Mouse (Mus musculus) monocyte, adult 5-6 weeks (primary cell): ENCODE data around the gene Cpox. TPM values are rescaled to one million over a fixed set of nuclear protein-coding genes. Genes with fewer than 3 reads are reported as not detected.

Experiments
- ATAC-seq: fragments of 153-309, 156-312 bp; replicated peaks from 2 replicates; pipeline ENCODE4 v1.8.0; 2017; ENCODE audit warnings: mild to moderate bottlenecking; ENCODE audit not compliant: low TSS enrichment, insufficient number of reproducible peaks, severe bottlenecking, poor library complexity, low FRiP score
- total RNA-seq: library from RNA; stranded (forward); fragments of 200-1000, 200-491, 200-594 nt; gene quantifications from 3 replicates; pipeline ENCODE4 v1.2.3, GENCODE M21; 2017

Gene Cpox
- total RNA-seq, 1 experiment from 2014 or later = 10.7 TPM

DNA sequence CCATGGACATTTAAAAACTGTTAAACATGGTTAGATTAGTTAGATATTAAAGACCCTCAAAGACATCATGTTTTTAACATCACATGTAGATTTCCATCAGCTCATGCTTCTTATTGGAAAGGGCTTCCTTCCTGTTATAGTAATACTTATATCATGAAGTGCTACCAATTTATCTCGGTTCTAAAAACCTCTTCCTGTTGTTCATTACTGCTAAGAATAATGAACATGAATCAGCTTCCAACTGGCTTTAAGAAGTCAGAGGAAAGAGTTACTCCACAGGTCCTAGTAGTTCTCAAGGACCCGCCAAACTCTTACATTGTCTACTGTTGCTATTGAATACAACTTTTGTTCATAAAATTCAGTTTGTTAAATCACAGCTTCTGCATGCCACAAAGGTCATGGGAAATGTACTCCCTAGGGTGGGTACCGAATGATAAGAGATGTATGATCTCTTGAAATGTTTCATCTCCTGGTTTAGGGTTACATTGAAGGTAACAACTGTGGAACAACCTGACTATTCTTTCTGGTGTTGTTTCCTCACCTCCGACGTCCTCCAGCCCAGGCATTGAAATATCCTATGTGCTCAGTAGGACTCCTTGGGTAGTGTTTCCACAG is 19.6 kb downstream of the Cpox start:
- ATAC-seq = no peak

DNA sequence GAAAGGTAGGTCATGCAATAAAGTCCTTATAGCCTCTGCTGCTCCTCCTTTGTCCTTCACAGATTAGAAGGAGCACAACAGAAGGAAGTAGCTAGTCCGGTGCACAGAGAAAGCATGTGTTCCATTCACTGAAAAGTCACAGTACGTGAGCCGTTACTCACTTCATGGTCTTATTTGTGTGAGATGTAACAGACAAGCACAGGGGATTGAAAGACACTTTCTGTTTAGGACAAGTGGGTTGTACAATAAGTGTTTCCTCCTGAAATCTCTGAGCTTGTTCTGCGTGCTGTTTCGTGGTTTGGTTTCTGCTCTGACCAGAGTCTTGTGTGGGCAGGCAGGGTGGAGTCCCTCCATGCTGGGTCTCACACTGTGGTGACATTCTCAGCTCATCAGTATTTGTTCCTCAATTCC is 20.2 kb downstream of the Cpox start:
- ATAC-seq = peak; percentile 81

DNA sequence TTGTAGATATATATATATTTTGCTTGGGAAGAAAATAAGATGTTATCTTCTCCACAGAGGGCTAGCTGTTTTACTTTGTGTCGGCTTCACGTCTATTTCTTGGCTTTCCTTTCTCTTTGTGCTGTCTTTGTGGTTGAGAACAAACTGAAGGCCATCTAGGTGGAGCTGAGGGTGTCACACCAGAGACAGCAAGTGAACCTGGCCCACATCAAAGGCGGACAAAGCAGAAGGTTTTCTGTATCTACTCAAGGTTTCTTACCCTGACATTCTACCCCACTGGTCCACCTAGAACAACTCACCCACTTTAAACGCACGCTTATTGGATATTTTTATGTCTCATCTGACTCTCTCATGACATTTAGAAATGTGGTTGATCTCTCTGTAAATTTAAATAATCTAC is 24.0 kb downstream of the Cpox start:
- no peak for ATAC-seq

DNA sequence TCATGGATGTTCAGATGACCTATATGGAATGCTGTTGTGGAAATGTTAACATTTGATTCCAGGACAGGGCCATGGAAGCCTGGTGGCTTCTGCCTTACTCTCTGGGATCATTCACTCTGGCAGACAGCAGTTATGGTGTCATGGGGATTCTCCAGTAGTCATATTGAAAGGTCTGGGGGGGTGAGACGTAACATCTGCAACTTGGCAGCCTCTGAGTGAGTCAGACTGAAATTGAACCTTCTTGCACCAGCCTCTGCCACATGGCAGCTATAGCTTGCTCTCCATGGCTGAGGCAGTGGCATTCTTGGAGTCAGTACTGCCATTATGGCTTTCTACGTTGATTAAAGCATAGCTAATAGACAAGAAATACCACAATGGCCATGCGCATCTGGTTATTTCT is 26.7 kb downstream of the Cpox start:
- no peak for ATAC-seq

DNA sequence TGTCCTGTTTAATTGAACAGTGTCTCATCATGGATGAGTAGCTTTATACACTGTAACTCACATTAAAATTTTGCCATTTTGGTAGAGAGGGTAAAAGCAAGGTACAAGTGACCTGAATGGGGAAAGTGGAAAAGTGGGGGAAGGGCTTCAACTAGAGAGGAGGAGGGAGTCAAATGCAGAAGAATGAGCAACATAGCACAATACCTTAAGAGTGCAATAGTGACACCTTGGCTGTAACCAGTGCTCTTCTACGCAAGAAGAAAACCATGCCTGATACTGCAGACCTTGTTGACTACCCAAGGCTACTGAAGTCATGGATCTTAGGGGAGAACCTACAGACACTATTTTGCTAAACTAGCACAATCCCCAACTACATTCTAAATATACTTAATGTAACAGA is 27.2 kb downstream of the Cpox start:
- no peak for ATAC-seq

DNA sequence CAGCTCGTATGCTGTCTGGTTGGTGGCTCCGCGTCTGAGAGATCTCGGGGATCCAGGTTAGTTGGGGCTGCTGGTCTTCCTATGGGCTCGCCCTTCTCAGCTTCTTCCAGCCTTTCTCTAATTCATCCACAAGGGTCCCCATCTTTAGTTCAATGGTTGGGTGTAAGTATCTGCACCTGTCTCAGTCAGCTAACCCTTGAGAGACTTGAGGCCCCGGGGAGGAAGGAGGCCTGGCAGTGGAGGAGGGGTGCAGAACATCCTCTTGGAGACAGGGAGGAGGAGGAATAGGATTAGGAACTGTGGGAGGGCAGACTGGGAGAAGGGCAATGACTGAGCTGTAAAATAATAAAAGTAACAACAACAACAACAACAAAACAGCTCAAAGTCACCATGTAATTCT is 30.1 kb downstream of the Cpox start:
- no peak for ATAC-seq

DNA sequence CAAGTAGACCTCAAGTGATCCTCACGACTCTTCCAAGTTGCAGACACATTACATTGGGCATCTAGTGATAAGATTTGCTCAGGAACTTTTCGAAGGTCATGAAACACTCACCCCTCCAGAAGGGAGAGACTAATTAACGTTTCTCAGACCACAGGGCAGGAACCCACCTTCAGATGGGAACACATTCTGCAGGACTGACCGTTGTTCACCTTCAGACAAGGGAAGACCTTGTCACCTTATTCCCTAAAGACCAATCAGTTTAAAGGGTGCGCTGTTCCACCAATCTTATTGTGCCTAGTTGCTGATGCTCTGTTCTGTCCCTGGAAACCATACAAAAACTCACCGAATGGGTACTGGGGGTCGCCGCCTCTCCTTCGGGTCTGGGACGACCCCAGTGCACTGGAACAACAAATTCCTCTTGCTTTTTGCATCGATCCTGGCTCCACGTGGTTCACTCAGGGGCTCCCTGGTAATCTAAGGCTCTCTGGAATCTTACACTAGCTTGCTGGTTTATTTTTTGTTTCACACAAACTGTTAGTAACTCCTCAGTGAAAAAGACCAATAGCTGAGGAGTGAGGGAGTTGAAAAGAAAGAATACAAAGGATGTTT is 30.8 kb downstream of the Cpox start:
- no peak for ATAC-seq

DNA sequence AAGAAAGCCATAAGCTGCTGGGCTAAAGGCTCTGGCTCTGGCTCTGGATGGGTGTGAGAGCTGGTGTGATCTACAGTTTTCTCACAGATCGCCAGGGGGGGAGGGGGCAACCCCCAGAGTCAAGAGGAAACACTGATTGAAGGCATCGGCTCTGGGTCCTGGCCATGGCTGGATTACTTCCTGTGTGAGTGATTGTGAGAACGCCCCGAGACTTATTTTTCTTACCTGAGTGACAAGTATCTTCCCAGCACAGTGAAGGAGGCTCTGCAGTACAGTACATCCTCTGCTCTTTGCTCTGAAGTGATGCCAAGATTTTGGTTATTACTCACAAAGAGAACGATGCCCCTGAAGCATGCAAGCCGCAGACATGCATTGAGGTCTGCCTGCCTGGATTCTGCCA is 31.7 kb downstream of the Cpox start:
- no peak for ATAC-seq

DNA sequence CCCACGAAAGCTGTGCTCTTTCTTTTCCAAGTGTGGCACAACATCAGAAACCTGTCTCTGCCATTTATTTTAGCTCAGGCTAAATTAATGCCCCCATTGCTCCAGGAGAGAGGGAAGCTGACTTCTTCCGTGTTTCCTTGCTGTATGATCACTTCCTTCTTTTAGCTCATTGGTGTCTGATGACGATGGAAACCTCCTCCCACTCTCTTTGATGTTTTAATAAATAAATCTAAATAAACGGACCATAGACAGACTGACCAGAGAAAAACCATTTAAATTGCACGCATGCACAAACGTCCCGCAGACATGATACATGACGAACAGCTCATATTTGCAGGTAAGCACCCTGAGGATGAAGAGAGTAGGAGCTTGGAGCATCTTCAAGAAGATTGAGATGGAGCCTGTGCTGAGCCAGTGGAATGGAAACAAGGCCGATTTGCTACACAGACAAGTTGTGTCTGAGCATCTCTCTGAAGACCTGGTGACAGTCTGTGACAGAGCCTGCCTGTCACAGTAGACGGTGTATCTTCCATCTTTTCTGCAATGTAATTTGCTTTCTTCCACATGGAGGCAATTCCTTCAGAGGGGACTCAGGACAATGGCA is 32.3 kb downstream of the Cpox start:
- no peak; the same call in 1 of the 2 replicates for ATAC-seq

DNA sequence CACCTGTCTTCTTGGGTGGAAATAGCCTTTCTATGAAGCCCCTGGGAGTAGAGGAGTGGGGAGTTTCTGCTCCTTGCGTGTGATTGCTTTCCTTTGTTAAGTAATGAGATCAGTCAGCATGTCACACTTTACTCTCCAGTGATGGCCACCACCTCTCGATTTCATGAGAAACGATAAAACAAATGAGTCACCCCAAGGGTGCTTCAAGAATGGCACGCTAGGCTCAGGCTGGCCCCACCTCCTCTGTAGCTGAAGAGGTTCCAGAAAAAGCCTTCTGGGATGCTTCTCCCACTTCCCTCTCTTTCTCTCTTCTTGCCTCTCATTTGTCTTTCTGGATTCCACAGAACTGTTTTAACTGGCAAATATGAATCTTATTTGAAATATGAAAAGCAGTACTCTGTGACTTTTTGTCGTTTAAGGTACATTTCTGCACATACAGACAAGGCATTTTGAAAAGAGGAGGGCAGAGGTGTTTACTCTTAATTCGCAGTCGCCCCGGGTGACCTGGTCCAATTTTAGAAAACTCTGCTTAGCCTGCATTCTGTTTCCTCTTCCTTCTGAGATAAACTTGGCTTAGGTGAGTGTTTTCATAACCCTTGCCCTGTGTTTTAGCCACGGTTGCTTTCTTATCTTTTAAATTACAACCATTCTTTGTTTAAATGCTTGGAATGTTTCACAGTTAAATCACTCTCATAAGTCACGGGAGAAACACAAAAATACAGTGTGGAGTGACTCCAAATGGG is 33.5 kb downstream of the Cpox start:
- ATAC-seq = no peak

DNA sequence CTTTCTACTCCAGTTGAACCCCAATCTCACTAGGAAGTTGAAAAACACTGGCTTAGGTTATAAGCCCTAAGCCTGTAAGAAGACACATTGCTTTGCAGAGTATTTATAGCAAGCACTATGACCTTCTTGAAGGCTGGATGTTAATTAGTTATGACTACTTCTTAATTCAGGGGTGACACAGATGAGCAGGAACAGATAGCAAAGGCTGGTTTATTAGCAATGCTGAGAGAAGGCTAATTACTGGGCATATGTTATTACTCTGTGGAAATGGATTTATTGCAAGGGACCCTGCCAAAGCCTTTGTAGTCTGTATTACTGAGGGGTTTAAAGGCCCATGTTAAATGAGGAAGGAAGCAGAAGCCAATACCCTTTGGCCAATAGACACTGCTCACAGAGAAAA is 34.9 kb downstream of the Cpox start:
- no peak for ATAC-seq

DNA sequence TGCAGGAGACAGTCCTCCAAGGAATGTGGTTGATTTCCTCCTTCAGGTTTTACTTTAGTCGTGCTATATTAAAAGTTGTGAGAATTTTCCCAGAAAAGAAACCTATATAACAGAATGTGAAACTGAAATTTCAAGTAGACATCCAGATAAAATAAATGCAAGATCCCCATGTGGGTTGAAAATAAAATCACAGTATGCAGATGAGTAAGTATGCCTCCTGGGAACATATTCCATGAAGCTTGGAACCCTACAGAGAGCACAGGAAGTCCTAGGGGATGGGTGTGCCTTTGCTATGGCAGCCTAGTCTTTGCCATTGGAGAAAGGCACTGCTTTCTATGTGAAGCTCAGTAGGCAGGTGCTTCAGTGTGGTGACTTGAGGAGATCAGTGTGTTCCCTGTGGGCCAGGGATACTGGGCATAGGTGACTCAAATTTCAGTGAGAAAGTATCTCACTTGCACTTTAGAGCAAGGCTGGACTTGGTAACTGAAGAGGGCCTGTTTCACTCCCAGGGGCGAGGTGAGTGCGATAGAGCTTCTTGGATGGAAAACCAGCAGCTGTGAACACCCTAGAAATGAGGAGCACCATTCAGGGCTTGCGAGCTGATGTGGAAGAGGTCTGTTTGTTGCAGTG is 37.3 kb downstream of the Cpox start:
- ATAC-seq = no peak

DNA sequence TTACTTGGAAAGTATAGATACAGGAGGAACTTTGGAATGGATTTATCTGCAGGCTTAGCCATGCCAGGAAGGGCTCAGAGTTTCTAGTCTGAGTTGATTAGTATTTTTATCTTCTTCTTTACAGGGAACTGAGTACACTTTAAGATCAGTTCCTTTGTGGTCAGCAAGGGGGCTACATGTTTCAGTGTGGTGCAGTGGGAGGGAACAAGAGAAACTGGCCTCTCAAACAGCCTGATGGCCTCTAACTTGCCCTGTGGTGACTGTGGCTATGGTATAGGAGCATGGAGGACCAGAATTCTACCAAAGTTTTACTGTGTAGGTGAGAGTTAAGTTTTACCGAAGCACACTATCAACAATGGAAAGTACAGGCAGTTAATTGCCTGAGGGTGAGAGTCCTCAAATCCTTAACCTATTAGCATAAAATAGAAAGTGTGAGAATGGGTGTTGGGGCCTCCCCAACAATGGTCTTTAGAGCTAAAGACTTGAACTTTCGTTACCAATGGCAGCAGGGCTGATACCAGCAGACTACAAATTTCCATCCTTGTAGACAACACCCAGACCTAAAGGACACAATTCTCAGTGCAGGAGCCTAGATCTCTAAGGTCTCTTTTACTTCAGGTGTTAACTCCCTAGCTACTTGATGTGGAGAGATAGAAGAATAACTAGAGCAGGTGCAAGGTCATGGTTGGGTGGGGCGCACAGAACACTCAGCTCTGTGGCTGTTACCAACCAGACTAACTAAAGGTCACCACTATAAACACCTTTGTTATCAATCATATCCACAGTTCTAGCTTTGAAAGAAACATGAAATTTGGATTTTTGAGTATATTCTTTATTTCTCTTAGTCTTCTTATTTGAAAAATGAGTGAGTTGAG is 38.7 kb downstream of the Cpox start:
- no peak for ATAC-seq

DNA sequence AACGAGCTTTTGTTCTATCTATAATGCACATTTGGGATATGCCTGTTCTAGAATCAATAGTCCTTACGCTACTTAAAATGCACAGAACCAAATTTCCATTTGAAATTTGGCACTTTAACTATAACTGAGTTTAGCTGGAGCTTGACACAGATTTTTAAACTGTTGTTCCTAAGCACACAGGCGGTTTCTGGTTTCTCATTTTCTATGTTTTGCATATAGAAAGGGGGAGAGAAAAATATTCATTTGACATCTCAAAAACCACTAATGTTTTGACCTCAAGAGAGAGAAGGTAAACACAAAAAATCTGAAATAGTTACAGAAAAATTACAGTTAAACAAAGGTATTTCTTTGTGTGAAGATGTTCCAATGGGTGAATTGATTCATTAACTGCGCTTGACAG is 39.4 kb downstream of the Cpox start:
- no peak for ATAC-seq

DNA sequence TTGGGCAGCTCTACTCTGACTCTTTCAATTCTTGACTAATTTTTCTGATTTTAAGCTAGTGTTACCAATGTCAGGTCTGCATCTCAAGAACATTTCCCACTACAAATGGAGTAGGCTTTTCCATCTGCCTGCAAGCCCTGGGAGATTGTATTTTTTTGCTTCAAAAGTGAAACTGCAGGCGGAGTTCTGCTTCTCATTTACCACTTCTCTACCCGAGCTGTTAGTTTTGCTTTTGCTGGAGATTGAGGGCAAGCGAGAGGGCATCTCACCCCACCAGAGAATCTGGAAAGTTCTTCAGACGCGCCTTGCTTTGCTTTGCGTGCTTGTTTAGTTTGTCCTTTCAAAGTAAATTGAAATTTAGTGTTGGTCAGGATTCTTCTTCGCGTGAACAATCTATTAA is 42.1 kb downstream of the Cpox start:
- peak; percentile 66; the same call in 1 of the 2 replicates for ATAC-seq

DNA sequence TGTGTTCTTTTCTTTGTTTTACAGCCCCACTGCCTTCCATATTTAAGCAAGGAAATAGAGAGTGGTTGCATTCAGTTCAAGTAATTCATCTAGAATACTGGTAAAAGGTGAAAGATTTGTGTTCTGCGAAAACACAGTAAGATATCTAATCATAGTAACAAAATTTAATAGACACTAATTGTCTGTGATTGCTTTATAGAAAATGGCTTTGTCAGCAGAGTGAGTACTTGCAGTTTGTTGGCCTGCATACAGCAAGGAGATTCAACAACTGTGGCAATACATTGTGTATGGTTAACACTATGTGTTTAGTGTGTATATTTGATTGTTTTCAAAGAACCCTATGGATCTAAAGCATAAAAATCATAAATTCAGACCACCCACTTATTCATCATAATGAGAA is 43.0 kb downstream of the Cpox start:
- ATAC-seq = no peak

DNA sequence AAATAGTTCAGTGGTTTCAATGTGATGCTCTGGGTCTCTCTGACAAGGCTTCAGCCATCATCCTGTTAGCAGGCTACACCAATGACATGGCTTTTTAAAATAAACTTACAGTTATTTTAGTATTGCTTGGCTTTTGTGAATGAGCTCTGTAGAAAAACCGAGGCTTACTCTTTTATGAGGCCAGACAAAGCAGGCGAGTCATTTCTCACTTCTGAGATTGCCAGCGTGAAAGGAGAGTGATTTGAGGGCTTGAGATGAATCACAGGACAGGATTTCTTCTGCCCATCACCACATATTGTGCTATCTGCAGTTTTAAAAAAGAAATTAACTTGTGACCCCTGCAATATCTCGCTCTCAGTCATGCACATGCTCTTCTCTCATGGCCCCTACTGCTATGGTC is 44.9 kb downstream of the Cpox start:
- ATAC-seq = no peak

DNA sequence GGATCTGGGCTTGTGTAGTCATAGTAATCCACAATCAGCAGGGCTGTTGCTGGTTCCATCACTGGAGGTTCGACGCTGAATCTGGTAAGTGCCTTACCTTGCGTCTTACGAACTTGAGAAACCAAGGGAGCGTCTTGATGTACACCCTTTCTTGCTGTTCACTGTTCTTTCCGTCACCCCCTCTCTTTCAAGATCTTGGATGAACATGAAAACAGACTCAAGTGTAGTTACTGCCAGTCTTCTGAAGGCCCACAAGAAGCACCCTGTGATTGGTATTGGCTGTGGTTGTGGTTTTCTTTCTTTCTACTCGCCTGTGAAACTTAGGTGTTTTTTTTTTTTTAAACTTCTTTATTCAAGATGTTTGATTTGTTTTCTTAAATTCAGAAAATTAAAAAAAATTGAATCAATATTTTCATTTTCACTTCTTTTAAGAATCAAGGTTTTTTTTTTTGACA is 48.6 kb downstream of the Cpox start, which contains the start of gene Gpr15:
Gene Gpr15 (minus strand): TSS at position 405 of the 455 bp plus-strand sequence.
- ATAC-seq = no peak
